Mouse (Mus musculus) spleen, adult 2 months (tissue): ENCODE measurements around the gene Crtc2. TPM values are rescaled to one million over a fixed set of nuclear protein-coding genes. Genes with fewer than 3 reads are reported as not detected.

Experiments
- DNase-seq, 2 experiments: peaks; one replicate each; pipeline versions ENCODE4 v3.0.0 to v3.0.0-alpha.2; 2012 to 2021; ENCODE audit warnings: low spot score in 2 of 2, low read depth in 1 of 2
- H3K27ac ChIP-seq: fragments of 200-500 bp; 2 replicates; pipeline ENCODE4 v1.5.1; 2012; ENCODE audit warnings: low read length, inconsistent platforms; ENCODE audit not compliant: insufficient read depth
- H3K27me3 ChIP-seq: fragments of 200-500 bp; 2 replicates; pipeline ENCODE4 v1.6.1; 2012; ENCODE audit warnings: mild to moderate bottlenecking, moderate library complexity, low read length, inconsistent platforms; ENCODE audit not compliant: control insufficient read depth, insufficient read depth
- H3K36me3 ChIP-seq: fragments of 200-500 bp; 2 replicates; pipeline ENCODE4 v1.6.1; 2012; ENCODE audit warnings: mild to moderate bottlenecking, low read length, inconsistent platforms; ENCODE audit not compliant: control insufficient read depth, insufficient read depth
- H3K4me1 ChIP-seq: fragments of 200-500 bp; 2 replicates; pipeline ENCODE4 v1.6.1; 2011; ENCODE audit warnings: inconsistent platforms; ENCODE audit not compliant: control insufficient read depth, insufficient read depth, insufficient read length
- H3K4me3 ChIP-seq: fragments of 200-500 bp; 2 replicates; pipeline ENCODE4 v1.5.1; 2011; ENCODE audit warnings: mild to moderate bottlenecking, inconsistent platforms; ENCODE audit not compliant: insufficient read depth, insufficient read length; ENCODE audit errors: extremely low read depth
- POLR2A ChIP-seq: fragments of 200-500 bp; IDR thresholded peaks from 2 replicates; pipeline ENCODE4 v1.6.1; 2011; ENCODE audit warnings: low read depth, low read length, inconsistent platforms
- polyA plus RNA-seq: library from polyadenylated mRNA; depleted of rRNA; stranded (reverse); fragments of >200 nt; gene quantifications from 2 replicates; pipeline ENCODE4 v1.2.3, GENCODE M21; 2012; rRNA removed

Gene Crtc2
- polyA plus RNA-seq, 1 experiment, result 105 TPM

GRCm38 (mm10) chr3:90313367-90313766 lies 59.4 kb downstream of the Crtc2 start:
- Histone ChIP-seq H3K4me1 (peaks cover 2% of the 10 kb centered on the region; the same call in 1 of the 2 replicates), H3K27ac (no peak overlapping the region), H3K36me3 (no peaks in the 10 kb centered on the region), H3K27me3 (no peaks in the 10 kb centered on the region), H3K4me3 (no peak overlapping the region)
- DNase-seq, result no peak
- TF ChIP-seq POLR2A, result no peak

Other genes with a start within 250 kb of the Crtc2 start
- gene 4933434E20Rik, start 202.5 kb upstream of the Crtc2 start, polyA plus RNA-seq, result 24.0 and 24.5 TPM in 2 replicates
- gene Ubap2l, start 201.5 kb upstream of the Crtc2 start, polyA plus RNA-seq, result 81.5 and 85.5 TPM in 2 replicates
- gene Tpm3, start 181.5 kb upstream of the Crtc2 start, polyA plus RNA-seq, result 127 and 141 TPM in 2 replicates
- 0.53 and 0.56 TPM in 2 replicates for gene Nup210l, start 150.0 kb upstream of the Crtc2 start, polyA plus RNA-seq
- gene Rps27, start 40.5 kb upstream of the Crtc2 start, polyA plus RNA-seq, result 1,209 and 1,253 TPM in 2 replicates
- gene Rab13, start 40.5 kb upstream of the Crtc2 start, polyA plus RNA-seq, result 1.6 and 2.6 TPM in 2 replicates
- 60.3 and 66.4 TPM in 2 replicates for gene Jtb, start 22.6 kb upstream of the Crtc2 start, polyA plus RNA-seq
- gene Creb3l4, start 10.7 kb upstream of the Crtc2 start, polyA plus RNA-seq, result 0.21 and 0.56 TPM in 2 replicates
- gene Slc39a1, start 6.0 kb upstream of the Crtc2 start, polyA plus RNA-seq, result 40.5 and 43.3 TPM in 2 replicates
- 155 and 178 TPM in 2 replicates for gene Dennd4b, start 11.0 kb downstream of the Crtc2 start, polyA plus RNA-seq
- gene Gatad2b, start 39.0 kb downstream of the Crtc2 start, polyA plus RNA-seq, result 24.2 and 26.9 TPM in 2 replicates
- gene Slc27a3, start 135.8 kb downstream of the Crtc2 start, polyA plus RNA-seq, result 10.4 and 11.2 TPM in 2 replicates
- gene Ints3, start 179.5 kb downstream of the Crtc2 start, polyA plus RNA-seq, result 19.7 and 21.1 TPM in 2 replicates
- gene Npr1, start 211.7 kb downstream of the Crtc2 start, polyA plus RNA-seq, result 15.4 and 16.1 TPM in 2 replicates
- gene Ilf2, start 222.0 kb downstream of the Crtc2 start, polyA plus RNA-seq, result 12.3 and 12.6 TPM in 2 replicates
- 12.4 and 13.2 TPM in 2 replicates for gene Snapin, start 236.9 kb downstream of the Crtc2 start, polyA plus RNA-seq